Mouse (Mus musculus) hindlimb bud, embryonic 11.5 days (tissue): ENCODE data around the gene Fibp.
A peak's percentile ranks its signal among the peaks of the same experiment; 100 is the strongest.

Experiments used
- DNase-seq: peaks from one replicate; pipeline ENCODE4 v3.0.0-alpha.2; 2012; ENCODE audit warnings: low read depth, low spot score; ENCODE audit errors: extremely low spot score

The Fibp gene

DNA sequence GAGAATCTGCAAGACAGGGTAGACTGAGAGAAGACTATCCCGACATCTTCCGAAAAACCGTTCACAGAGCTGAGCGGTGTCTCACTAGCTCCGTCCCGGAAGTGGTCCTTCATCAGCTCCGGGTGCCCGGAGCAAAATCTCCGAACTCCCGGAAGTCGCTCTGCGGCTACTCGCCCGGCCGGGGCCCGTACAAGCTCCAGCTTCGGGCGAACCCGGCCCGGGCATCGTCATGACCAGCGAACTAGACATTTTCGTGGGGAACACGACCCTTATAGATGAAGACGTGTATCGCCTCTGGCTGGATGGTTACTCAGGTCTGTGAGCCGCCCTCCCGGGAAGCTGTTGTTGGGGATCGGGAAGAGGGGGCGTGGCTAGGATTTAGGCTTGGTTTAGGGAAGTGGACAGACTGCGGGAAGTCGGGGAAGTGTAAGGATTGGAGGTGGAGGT, at the start of gene Fibp:
TSS of gene Fibp (plus strand) at position 151 of the 447 bp plus-strand sequence.
- DNase-seq, result peak; percentile 81

DNA sequence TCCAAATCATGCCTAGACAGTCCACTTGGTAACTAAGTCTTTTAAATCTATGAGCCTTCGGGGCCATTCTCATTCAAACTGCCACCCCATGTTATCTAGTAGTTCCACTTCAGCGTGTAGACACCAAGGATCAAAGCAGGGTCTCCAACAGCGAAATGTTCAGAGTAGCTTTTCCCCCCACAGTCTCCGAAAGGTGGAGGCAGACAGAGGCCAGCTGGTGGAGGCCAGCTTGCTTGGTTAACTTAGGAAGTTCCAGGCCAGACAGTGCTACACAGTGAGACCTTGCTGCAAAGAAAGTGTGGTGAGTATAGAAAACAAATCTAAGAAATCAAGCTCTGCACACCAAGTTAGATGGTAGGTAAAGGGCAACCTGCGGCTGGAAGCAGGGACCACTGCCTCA, 49.8 kb upstream of the Fibp start:
- DNase-seq, result no peak

DNA sequence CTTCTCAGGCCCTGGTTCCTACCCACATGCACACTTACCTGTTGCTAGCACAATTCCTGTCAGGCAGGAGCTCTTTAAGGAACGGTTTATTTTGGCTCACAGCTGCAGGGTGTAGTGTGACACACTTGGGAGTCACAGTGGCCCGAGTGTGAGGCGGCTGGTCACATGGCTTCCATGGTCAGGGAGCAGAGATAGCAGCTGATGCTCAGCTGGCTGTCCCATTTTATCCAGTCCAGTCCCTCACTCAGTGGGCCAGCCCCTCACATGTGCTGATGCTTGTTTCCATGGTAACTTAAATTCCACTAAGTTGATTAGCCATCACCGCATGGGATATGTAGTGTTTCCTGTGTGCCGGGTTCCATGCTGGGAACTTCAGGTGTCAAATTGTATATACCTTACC, 48.5 kb upstream of the Fibp start:
- DNase-seq, result no peak

DNA sequence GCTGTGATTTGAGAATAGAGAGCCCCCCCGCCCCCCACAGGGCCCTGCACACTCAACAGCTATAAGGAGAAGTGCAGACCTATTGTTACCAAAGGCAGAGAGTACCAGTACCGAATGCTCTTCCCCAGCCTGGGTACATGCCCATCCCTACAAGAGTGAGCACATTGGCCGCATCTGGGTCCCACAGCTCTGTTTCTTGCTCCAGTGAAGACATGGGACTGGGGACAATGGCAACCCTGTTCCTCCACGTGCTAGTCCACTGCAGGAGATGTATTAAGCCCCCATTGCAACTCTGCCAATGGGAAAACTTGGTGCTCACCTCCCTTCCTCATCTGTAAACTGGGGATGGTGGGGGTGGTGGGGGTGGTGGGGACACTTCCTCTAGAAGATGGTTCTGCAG, 46.6 kb upstream of the Fibp start:
- no peak for DNase-seq

DNA sequence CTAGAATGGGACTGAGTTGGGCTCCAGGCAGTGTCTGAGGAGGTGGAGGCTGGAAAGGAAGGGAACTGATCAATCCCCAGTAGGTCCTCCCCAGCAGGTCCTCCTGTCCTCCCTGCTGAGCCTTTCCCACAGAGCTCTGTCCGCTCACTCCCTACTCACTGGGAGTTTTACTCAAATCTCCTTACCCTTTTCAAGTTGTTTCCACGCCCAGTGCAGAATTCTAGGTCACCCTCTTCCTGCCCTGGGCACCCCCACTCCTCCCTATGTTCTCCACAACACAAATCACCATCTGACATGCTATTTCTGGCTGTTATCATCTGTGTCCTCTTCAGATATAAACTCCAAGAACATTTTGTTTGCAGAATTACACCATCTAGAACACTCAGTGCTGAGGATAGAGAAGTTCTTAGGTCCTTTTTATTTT, 45.9 kb upstream of the Fibp start:
- no peak for DNase-seq

DNA sequence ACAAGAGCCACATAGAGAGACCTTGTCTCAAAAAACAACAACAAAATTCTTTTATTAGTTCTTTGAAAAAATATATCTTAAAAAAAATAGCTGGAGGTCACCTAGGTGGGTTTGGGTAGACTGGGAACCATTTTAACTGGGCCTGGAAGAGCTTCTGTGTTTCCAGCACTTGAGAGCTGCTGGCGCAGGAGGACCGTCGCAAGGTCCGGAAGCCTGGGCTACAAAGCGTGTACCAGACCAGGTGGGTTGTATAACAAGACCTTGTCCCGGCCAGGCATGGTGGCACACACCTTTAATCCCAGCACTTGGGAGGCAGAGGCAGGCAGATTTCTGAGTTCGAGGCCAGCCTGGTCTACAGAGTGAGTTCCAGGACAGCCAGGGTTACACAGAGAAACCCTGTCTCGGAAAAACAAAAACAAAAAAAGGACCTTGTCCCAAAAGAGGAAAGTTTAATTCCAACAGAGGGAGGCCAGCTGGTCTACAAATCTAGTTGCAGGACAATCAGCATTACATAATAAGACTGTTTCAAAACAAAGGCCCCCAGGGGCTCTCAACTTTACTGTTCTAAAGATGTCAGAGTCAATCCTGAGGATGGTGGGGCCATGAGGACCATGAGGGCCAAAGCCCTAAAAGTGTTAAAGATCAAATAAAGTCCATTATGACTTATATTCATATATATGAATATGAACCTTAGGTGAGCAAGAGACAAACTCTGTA, 41.5 kb upstream of the Fibp start:
- no peak for DNase-seq

DNA sequence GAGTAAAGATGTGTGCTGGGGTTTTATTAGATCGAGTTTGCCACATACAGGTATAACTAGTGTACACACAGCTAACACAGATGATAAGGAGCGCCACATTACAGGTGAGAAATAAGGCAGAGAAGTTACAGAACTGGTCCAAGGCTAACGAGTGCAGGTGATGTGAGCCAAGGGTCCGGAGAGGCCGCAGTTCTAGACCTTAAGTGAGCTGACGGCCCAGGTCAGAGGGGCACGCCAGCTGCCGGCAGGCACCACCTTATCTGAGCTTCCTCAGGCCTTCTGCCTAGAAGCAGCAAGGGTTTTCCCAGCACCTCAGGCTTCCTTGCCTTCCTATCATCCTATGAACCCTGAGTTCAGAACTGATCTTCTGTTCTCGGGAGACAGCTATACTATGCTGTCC, 40.8 kb upstream of the Fibp start:
- no peak for DNase-seq

DNA sequence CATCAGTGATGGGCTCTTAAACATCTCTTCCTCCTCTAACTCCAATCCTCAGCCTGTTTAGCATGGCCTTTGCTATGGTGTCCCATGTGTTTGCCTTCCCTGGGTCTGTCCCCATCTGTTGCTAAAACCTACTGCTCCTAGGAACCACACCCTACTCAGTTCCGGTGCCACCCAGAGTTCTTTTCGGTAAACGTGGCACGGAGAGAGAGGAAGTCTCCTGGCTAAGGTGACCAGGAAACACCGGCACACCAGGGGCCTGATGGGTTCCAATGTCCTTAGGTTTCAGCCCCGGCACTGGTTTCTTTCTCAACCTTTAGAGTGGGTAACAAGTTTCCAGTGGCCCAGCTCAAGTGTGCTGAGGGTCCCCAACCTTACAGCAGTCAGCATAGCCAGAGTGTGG, 39.8 kb upstream of the Fibp start:
- no peak for DNase-seq

DNA sequence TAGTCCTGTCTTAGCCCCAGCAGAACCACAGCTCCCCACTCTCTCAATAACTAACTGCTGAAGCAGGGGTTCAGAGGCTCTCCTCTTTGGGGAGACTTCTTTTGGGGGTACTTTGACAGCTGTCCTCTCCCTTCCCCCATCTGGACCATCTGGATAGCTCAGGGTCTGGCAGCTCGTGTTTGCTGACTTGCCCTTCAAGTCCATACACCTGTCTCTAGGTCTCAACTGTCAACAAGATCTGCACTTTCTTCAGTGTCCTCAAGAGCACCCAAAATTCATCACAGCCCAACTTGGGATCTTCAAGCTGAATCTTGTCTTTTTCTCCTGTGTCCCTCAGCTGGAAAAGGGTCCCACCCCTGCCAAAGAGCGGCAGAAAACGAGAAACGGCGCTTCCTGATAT, 38.6 kb upstream of the Fibp start:
- DNase-seq, result no peak

DNA sequence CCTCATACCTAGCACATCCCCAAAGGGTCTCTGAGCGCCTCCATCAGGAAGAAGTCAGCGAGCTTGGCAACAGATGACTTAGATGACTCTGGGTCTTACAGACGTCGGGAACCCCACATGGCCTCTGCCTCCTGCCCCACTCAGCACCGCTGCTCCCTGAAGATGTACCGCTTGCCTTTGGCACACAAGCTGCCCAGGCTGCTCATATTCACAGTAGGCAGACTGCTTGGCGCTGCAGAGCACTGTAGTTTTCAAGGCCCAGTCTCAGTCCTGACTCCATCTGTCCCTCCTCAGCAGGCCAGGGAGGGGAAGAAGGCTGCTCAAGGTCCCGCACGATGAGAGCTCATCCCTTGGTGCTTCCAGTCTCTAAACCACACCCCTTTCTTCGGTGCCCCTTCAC, 38.1 kb upstream of the Fibp start:
- no peak for DNase-seq

DNA sequence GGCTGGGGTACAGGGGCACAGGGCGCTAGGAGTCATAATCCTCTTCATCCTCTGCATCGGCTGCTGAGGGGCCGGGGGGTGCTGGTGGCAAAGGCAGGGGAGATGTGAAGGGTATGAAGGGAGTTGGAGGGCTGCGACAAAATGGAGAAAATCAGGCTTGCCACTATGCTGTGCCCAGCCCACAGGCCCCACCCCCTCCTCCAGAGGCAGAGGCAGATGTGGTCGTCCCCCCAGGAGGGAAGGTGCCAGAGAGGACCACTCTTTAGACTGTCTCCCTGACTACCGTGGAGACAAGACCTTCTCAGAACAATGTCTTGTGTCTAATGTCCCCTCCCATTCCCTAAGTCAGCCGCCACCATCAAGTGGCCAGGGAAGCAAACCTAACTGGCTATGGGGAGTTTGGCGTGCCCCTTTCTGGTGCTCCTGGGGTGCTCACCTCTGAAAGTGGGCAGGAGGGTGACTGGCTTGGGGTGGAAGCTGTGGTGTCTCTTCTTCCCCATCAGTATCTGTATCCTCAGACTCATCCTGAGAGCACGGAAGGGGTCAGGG, 37.4 kb upstream of the Fibp start:
- no peak for DNase-seq

DNA sequence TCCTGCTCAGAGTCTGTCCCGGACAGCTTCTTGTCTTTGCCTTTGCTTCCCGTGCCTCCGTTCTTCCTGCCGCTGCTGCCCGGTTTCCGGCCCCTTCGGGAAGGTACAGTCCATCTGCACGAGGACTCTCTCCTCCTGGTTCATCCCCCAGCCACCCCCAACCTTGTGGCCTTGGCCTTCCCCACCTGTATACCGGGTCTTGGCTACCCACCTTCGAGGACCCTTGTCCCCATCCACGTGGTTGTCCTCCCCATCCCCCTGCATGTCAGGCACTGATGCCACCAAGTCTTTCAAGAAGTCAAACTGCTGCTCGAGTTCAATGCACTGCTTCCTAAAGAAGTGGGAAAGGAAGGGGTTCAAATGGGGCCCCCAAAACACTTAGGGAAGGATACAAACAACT, 36.9 kb upstream of the Fibp start:
- DNase-seq, result no peak

DNA sequence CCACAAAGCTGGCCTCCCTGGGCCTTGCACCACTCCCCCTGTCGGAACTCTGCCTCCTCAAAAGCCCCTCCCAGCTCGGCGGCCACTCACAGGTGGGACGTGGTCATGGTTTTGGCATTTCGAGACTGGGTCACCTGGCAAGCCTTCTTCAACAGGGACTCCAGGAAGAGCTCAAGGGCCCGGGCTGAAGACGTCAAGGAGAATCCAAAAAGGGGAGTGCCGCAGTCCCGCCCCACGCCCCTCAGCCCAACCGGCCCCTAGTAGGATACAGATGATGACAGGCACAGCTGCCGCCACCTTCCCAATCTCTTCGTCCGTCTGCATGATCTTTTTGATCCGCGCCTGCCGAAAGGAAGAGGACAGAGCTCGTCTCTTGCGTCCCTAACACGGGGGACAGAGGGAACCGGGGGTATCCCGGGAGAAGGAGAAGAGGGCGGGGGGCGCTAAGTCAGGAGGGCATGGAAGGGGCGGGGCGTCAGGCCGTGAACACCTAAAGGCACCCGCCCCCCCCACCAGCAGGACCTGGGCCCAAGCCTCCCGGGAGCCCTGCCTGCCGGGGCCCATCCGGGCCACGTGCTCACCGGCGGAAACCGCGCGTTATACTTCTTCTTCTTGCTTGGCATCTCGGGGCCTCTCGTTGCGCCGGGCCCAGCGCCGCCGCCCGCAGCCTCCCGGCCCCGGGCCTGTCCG, 36.2 kb upstream of the Fibp start:
- DNase-seq, result no peak

DNA sequence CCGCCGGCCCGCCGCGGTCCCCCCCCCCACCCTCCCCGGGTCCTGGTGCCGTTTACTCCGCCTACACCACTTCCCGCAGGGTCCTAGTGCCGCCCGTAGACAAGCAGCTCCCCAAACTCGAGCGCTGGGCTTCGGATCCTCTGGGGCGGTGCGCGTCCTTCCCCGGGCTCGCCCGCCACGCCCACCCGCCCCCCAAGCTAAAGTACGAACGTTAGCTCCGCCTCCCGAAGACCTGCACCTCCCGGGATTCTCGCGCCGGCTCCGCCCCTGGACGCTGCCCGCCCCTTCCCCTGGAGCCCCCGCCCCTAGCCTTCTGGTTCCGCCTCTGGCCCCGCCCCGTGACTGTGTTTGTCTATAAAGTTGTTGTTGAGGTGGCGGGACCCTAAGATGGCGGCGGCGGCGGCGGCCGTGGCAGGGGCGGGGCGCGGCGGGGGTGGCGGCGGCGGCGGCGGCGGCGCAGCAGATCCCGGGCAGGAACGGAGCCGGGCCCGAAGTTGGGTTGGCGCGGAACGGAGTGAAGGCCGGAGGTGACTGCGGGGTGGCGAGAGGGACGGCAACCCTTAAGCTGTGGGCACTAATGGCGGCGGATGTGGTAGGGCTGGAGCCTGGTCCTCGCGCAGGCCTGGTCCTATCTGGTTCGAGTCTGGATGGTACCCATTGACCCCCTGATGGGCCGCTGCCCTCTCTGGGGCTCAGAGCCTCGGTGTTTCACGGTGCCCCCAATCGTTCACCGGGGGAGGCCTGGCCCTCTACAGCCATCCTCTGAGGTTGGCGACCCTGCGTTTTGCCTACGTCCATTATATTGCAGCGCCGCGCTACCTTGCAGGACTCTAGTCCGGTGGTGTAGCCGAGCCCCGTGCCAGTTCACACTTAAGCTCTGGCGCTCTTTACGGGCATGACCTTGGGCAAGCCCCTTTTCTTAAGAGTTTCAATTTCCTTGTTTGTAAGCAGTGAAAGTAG, 35.4 kb upstream of the Fibp start, which contains the start of the genes Drap1 and AI837181:
TSS of gene Drap1 (minus strand) at position 198 of the 960 bp plus-strand sequence.
TSS of gene AI837181 (plus strand) at position 363 of the 960 bp plus-strand sequence.
- peak; percentile 89 for DNase-seq

DNA sequence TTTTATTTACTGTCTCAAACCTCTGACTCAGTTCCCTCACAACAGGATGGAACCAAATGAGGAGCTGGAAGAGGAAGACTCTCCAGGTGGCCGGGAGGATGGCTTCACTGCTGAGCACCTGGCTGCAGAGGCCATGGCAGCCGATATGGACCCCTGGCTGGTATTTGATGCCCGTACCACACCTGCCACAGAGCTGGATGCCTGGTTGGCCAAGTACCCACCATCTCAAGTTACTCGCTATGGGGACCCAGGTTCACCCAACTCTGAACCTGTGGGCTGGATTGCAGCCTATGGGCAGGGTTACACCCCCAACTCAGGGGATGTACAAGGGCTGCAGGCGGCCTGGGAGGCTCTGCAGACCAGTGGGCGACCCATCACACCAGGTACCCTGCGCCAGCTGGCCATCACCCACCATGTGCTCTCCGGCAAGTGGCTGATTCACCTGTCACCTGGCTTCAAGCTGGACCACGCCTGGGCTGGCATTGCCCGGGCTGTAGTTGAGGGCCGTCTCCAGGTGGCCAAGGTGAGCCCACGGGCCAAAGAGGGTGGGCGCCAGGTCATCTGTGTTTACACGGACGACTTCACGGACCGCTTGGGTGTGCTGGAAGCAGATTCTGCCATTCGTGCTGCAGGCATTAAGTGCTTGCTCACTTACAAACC, 34.4 kb upstream of the Fibp start:
- DNase-seq, result no peak

DNA sequence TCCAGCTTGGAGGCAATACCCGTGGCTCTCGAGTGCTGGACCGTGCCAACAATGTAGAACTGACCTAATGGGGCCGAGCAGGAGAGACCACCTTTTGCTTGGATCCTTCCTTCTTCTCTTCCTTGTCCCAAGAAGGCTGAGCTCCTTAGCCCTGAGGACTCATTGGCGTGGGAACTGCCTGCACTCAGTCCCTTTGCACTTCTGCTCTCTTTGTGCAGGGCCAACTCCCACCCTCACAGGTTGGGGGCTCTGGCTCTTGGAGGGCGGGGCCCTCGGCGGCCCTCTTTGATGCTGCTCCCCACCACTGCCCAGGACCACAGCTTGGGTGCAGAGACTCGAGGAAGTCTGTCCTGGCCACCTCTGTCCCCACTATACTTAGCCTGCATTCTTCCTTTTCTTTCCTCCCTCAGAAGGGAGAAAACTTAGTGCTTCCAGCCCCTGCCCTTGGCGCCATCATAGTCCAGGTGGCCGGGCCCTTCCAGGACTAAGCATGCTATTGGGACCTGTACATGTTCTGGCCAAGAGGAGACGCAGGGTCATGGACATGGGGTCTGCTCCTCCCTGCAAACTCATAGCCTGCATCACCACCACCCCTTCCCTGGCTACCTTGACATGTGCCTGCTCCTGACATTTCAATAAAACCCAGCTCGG, 33.6 kb upstream of the Fibp start:
- no peak for DNase-seq

DNA sequence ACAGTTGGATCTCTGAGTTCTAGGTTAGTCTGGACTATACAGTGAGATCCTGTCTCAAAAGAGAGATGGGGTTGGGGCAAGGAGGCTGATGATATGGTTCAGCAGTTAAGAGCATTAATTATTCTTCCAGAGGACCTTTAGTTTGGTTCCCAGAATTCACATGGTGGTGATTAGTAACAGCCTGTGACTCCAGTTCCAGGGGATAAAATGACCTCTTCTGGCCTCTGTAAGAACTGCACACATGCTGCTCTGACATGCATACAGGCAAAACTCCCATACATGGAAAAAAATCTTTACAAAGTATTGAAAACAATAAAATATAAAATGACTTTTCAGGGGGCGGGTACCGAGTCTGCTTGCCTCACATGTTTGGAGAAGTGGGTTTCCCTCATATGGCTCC, 32.3 kb upstream of the Fibp start:
- DNase-seq, result no peak

DNA sequence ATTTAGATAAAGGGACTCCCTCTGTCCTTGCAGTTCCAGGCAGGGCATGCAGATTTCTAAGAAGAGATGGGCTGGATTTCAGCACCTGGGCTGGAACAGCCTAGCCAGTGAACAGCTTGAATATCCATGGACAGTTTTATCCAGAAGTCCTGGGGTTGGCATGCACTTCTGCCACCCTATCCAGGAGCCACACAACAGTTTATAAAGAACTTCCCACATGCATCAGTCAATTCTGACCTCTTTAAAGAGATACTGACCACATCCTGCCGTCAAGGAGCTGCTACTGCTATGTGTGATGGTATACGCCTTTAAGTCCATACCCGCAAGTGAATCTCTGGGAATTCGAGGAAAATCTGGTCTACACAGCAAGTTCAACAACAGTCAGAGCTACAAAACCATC, 31.2 kb upstream of the Fibp start:
- no peak for DNase-seq

DNA sequence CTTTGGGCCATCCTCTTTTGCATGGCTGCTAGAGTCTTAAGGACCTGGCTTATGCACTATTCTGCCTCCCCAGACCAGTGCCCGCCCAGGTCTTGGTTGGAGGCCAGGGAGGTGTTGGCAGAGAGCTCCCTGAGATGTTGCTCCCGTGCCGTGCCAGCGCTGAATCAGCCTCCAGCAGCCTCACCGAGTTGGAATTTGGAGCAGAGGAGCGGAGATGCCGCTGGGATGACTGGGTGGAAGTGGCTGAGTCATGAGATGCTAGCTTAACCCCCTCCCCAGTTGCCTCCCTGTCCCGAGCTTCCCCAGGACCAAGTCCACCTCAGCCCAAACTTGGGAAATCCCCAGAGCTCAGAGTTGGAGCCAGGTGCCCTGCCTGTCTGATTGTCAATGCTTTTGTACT, 30.6 kb upstream of the Fibp start:
- DNase-seq, result no peak

DNA sequence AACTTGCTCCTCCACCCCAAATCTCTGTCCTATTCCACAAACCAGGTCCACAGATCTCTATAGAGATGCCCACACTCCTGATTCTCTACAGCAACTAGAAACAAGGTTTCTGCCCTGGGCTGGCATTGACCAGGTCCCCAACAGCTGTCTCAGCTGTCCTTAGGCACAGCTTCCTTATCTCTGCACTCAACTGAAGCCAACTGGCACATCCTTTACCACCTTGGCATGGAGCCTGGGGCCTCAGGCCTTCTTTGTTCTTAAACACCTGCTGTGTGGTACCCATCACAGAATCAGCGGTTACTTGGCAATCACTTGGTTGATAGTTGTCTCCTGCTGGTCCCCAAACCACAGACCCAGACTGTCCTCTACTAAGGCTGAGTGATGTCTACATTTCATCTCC, 30.0 kb upstream of the Fibp start:
- no peak for DNase-seq
